Mouse (Mus musculus): ENCODE data around the gene Tbc1d10b.
"Not testable (repeated sequence)": the region's sequence is repeated elsewhere in the genome, so short reads cannot be mapped to it uniquely, and the experiment has no call there.

Tbc1d10b gene

DNA sequence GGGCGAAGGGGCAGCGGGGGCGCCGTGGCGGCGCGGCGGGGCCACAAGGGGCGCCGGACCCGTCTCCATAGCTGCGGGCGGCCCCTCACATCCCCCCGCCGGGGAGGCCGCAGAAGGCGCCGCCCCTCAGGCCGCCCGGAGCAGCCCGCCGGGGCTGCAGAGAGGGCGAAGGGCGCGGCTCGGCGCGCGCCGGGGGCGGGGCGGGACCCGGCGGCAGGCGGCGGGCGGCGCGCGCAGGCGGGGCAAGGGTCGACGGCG, at the start of gene Tbc1d10b:
Gene Tbc1d10b (minus strand): TSS at position 174 of the 258 bp plus-strand sequence.
- peaks cover 34% of the 10 kb centered on the region for H3K36me3 ChIP-seq (ENCODE audit: insufficient read depth, low read length)
- H3K27me3 ChIP-seq (ENCODE audit: insufficient read depth, low read length), result no peaks in the 10 kb centered on the region
- H3K4me1 ChIP-seq (replicated peaks; ENCODE audit: low read depth, low read length), result peaks cover 82% of the 10 kb centered on the region
- no peaks in the 10 kb centered on the region for H3K9me3 ChIP-seq (ENCODE audit: low read length)
- TF ChIP-seq NANOG (IDR thresholded peaks at IDR 0.05; ENCODE audit: borderline replicate concordance, low read length), result no peak
- TF ChIP-seq POU5F1 (IDR thresholded peaks at IDR 0.05; ENCODE audit: borderline replicate concordance, low read length), result no peak
- TF ChIP-seq CTCF (conservative IDR thresholded peaks at IDR 0.05; ENCODE audit: low read length), result no peak
- H3K4me3 ChIP-seq (replicated peaks; ENCODE audit: low read length), result peak within 1 kb of the TSS; percentile 95

DNA sequence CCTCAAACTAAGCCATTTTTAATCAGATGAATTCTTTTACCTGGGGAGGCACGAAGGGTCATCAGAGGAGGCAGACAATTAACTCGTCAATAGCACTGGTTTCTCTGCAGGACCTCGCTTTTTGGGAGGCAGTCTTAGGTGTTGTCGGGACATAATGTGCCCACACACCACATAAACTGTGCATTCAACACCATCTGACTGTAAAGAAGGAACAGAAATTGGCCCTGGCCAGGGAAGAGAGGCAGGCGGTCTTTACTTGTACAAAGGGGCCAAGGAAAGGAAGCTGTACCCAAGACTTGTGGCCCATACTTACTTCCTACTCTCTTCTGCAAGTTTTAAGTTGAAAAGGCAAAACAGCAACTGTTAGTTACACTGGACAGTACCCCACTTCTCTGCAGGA, 48.2 kb upstream of the Tbc1d10b start:
- H3K36me3 ChIP-seq (ENCODE audit: insufficient read depth, low read length), result peaks cover 52% of the 10 kb centered on the region
- H3K9me3 ChIP-seq (ENCODE audit: low read length), result no peaks in the 10 kb centered on the region
- H3K27me3 ChIP-seq (ENCODE audit: insufficient read depth, low read length), result no peaks in the 10 kb centered on the region
- TF ChIP-seq NANOG (IDR thresholded peaks at IDR 0.05; ENCODE audit: borderline replicate concordance, low read length) (no peak), CTCF (conservative IDR thresholded peaks at IDR 0.05; ENCODE audit: low read length) (no peak), POU5F1 (IDR thresholded peaks at IDR 0.05; ENCODE audit: borderline replicate concordance, low read length) (no peak)
- no peak overlapping the region for H3K4me3 ChIP-seq (replicated peaks; ENCODE audit: low read length)
- peaks cover 73% of the 10 kb centered on the region for H3K4me1 ChIP-seq (replicated peaks; ENCODE audit: low read depth, low read length)

- Histone ChIP-seq H3K4me3 (replicated peaks; ENCODE audit: low read length) (no peak overlapping the region), H3K36me3 (ENCODE audit: insufficient read depth, low read length) (peaks cover 56% of the 10 kb centered on the region), H3K4me1 (replicated peaks; ENCODE audit: low read depth, low read length) (peaks cover 68% of the 10 kb centered on the region), H3K9me3 (ENCODE audit: low read length) (no peaks in the 10 kb centered on the region), H3K27me3 (ENCODE audit: insufficient read depth, low read length) (no peaks in the 10 kb centered on the region)
- TF ChIP-seq CTCF (conservative IDR thresholded peaks at IDR 0.05; ENCODE audit: low read length) (no peak), NANOG (IDR thresholded peaks at IDR 0.05; ENCODE audit: borderline replicate concordance, low read length) (no peak), POU5F1 (IDR thresholded peaks at IDR 0.05; ENCODE audit: borderline replicate concordance, low read length) (no peak)
Observed at GRCm38 (mm10) chr7:127255965-127256364, 47.7 kb upstream of the Tbc1d10b start.

GRCm38 (mm10) chr7:127255008-127255407, 46.7 kb upstream of the Tbc1d10b start:
- no peaks in the 10 kb centered on the region for H3K27me3 ChIP-seq (ENCODE audit: insufficient read depth, low read length)
- peak overlapping the region; percentile 88 for H3K4me3 ChIP-seq (replicated peaks; ENCODE audit: low read length)
- peaks cover 62% of the 10 kb centered on the region for H3K36me3 ChIP-seq (ENCODE audit: insufficient read depth, low read length)
- H3K9me3 ChIP-seq (ENCODE audit: low read length), result no peaks in the 10 kb centered on the region
- H3K4me1 ChIP-seq (replicated peaks; ENCODE audit: low read depth, low read length), result peaks cover 69% of the 10 kb centered on the region
- TF ChIP-seq NANOG (IDR thresholded peaks at IDR 0.05; ENCODE audit: borderline replicate concordance, low read length) (no peak), POU5F1 (IDR thresholded peaks at IDR 0.05; ENCODE audit: borderline replicate concordance, low read length) (no peak), CTCF (conservative IDR thresholded peaks at IDR 0.05; ENCODE audit: low read length) (no peak)

GRCm38 (mm10) chr7:127253821-127254769, 45.8 kb upstream of the Tbc1d10b start:
- peaks cover 72% of the 10 kb centered on the region for H3K4me1 ChIP-seq (replicated peaks; ENCODE audit: low read depth, low read length)
- H3K36me3 ChIP-seq (ENCODE audit: insufficient read depth, low read length), result peaks cover 68% of the 10 kb centered on the region
- H3K4me3 ChIP-seq (replicated peaks; ENCODE audit: low read length), result peak overlapping the region; percentile 88
- TF ChIP-seq CTCF (conservative IDR thresholded peaks at IDR 0.05; ENCODE audit: low read length), result no peak
- no peak for TF ChIP-seq NANOG (IDR thresholded peaks at IDR 0.05; ENCODE audit: borderline replicate concordance, low read length)
- TF ChIP-seq POU5F1 (IDR thresholded peaks at IDR 0.05; ENCODE audit: borderline replicate concordance, low read length), result no peak
- no peaks in the 10 kb centered on the region for H3K9me3 ChIP-seq (ENCODE audit: low read length)
- no peaks in the 10 kb centered on the region for H3K27me3 ChIP-seq (ENCODE audit: insufficient read depth, low read length)

DNA sequence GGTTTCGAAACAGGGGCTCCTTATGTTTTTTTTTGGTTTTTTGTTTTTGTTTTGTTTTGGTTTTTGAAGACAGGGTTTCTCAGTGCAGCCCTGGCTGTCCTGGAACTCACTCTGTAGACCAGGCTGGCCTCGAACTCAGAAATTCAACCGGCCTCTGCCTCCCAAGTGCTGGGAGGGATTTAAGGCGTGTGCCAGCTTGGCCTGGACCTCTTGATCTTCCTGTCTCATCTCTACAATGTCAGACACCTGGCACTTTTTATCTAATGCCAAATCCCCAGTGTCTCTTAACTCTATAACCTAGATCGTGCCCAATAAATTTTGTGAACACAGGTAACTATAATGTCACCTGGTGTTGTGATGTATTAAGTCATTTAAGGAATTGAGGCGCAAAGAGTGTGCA, 45.1 kb upstream of the Tbc1d10b start:
- Histone ChIP-seq H3K9me3 (ENCODE audit: low read length) (no peaks in the 10 kb centered on the region), H3K4me3 (replicated peaks; ENCODE audit: low read length) (peak overlapping the region; percentile 88), H3K4me1 (replicated peaks; ENCODE audit: low read depth, low read length) (peaks cover 65% of the 10 kb centered on the region), H3K27me3 (ENCODE audit: insufficient read depth, low read length) (no peaks in the 10 kb centered on the region), H3K36me3 (ENCODE audit: insufficient read depth, low read length) (peaks cover 67% of the 10 kb centered on the region)
- TF ChIP-seq POU5F1 (IDR thresholded peaks at IDR 0.05; ENCODE audit: borderline replicate concordance, low read length) (no peak), NANOG (IDR thresholded peaks at IDR 0.05; ENCODE audit: borderline replicate concordance, low read length) (no peak), CTCF (conservative IDR thresholded peaks at IDR 0.05; ENCODE audit: low read length) (no peak)

DNA sequence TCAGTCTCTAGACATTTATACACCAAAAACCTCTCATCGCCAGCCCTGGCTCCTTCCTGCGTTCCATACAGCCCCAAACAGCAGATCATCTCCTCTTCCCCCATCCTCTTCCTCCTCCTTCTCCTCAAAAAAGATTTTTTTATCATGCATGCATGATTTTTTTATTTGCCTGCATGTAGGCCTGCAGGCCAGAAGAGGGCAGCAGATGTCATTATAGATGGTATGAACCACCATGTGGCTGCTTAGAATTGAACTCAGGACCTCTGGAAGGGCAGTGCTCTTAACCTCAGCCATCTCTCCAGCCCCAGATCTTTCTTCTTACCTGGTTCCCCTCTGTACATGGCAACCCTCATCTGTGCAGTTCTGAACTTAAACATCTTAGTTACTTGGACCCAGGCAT, 44.1 kb upstream of the Tbc1d10b start:
- Histone ChIP-seq H3K4me1 (replicated peaks; ENCODE audit: low read depth, low read length) (peaks cover 56% of the 10 kb centered on the region), H3K9me3 (ENCODE audit: low read length) (no peaks in the 10 kb centered on the region), H3K36me3 (ENCODE audit: insufficient read depth, low read length) (peaks cover 67% of the 10 kb centered on the region), H3K4me3 (replicated peaks; ENCODE audit: low read length) (no peak overlapping the region), H3K27me3 (ENCODE audit: insufficient read depth, low read length) (no peaks in the 10 kb centered on the region)
- TF ChIP-seq NANOG (IDR thresholded peaks at IDR 0.05; ENCODE audit: borderline replicate concordance, low read length), result no peak
- peak; percentile 70 for TF ChIP-seq CTCF (conservative IDR thresholded peaks at IDR 0.05; ENCODE audit: low read length)

GRCm38 (mm10) chr7:127250511-127250910, 42.2 kb upstream of the Tbc1d10b start:
- H3K9me3 ChIP-seq (ENCODE audit: low read length); H3K27me3 ChIP-seq (ENCODE audit: insufficient read depth, low read length); H3K4me3 ChIP-seq (replicated peaks; ENCODE audit: low read length): not testable (repeated sequence)
- Histone ChIP-seq H3K4me1 (replicated peaks; ENCODE audit: low read depth, low read length) (peaks cover 44% of the 10 kb centered on the region), H3K36me3 (ENCODE audit: insufficient read depth, low read length) (peaks cover 67% of the 10 kb centered on the region)
